Mouse (Mus musculus): ENCODE measurements around the gene Tgfa.

GRCm38 (mm10) chr6:86177331-86177982 lies 17.6 kb upstream of the Tgfa start:
- TF ChIP-seq CHD2 (IDR thresholded peaks at IDR 0.05; ENCODE audit: low read length) = no peak
- no peak for TF ChIP-seq HCFC1 (IDR thresholded peaks at IDR 0.05; ENCODE audit: low read depth, low read length)
- no peak for TF ChIP-seq TBP (IDR thresholded peaks at IDR 0.05; ENCODE audit: low read depth, low read length)
- no peak for TF ChIP-seq E2F4 (IDR thresholded peaks at IDR 0.05; ENCODE audit: borderline replicate concordance, low read depth, low read length)
- TF ChIP-seq CTCF (IDR thresholded peaks at IDR 0.05 in 2 of 3, conservative IDR thresholded peaks at IDR 0.05 in 1 of 3; ENCODE audit: control insufficient read depth in 1 of 3, insufficient read depth in 1 of 3, low read depth in 2 of 3, low read length in 3 of 3, poor library complexity in 1 of 3, severe bottlenecking in 1 of 3) = no peak

All from MEL (cell line).